Mouse (Mus musculus) stomach, postnatal 0 days (tissue): Measurements from ENCODE around the gene Rnf182.

Experiments used
- CTCF ChIP-seq: IDR thresholded peaks from 2 replicates; pipeline ENCODE4 v1.5.1; 2016; ENCODE audit warnings: antibody characterized with exemption, low read depth, mild to moderate bottlenecking, moderate library complexity
- EP300 ChIP-seq: optimal IDR thresholded peaks from 2 replicates; pipeline ENCODE3; 2016; ENCODE audit warnings: antibody characterized with exemption

DNA sequence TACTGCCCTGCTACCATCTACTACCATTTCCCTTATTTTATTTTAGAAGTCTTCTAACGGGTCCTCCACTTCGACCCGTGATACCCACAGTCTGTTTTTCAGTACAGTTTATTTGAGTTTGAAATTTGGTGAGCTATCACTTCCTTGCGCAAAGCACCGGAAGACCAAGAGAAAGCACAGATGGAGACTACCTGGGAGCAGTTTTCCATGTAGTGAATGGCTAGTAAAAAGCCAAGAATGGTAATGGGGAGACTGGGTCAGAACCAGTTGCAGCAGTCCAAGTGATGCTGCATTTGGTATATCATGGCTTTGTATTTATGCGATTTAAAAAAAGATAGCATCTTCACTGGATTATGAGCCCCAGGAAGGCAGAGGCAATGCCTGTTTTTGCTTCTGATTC, 15.8 kb downstream of the Rnf182 start:
- TF ChIP-seq CTCF (no peak), EP300 (no peak)
